ENCODE assay signal across 14 mouse cellular contexts in genomic region chr7:142572343-142572742, GRCm38 (mm10). TPM values are rescaled to one million over a fixed set of nuclear protein-coding genes. Genes with fewer than 3 reads are reported as not detected.
DNase-seq lines count a peak whose midpoint lies in the region; ATAC-seq lines count a peak whose summit lies in the region.
"Had no signal": no experiment of that assay in that cellular context is flagged by ENCODE, and none has a peak within 500 bp of the region (broad histone marks: within the 10 kb centered on the region; RNA-seq: fewer than 3 reads in every experiment).

No protein-coding gene starts in this region.

- no peaks in the 10 kb centered on the region for H3K9me3 ChIP-seq in heart, embryonic 10.5 days
- H3K9me3 ChIP-seq in kidney, embryonic 16.5 days (ENCODE audit: low read length): no peaks in the 10 kb centered on the region
- H3K9me3 ChIP-seq in intestine, embryonic 15.5 days: no peaks in the 10 kb centered on the region
- H3K9me3 ChIP-seq in neural tube, embryonic 12.5 days: no peaks in the 10 kb centered on the region

- H3K4me2 ChIP-seq in kidney, embryonic 16.5 days (replicated peaks; ENCODE audit: low read depth, low read length): no peak overlapping the region
- peak overlapping the region; percentile 28 for H3K4me2 ChIP-seq in intestine, embryonic 15.5 days (replicated peaks)
- H3K4me2 ChIP-seq in neural tube, embryonic 12.5 days (replicated peaks): 0 out of 2 replicates have a peak overlapping the region, but pooled peaks have one; percentile 3

- 32% methylated on average over 7 of the region's 7 CpGs for WGBS in heart, embryonic 10.5 days
- 21% methylated on average over 7 of the region's 7 CpGs for WGBS in kidney, embryonic 16.5 days
- WGBS in intestine, embryonic 15.5 days: 18% methylated on average over 7 of the region's 7 CpGs
- WGBS in neural tube, embryonic 12.5 days: 66% methylated on average over 7 of the region's 7 CpGs

- DNase-seq in heart, embryonic 10.5 days (ENCODE audit: low spot score): no peak
- DNase-seq in heart, adult 8-10 months (ENCODE audit: low spot score): no peak
- no peak for DNase-seq in kidney, postnatal 36 days
- no peak for DNase-seq in gastrocnemius, adult 8-10 months (ENCODE audit: low spot score in 2 of 2)
- DNase-seq in thymus, postnatal 14 days: no peak
- DNase-seq: adrenal gland, adult 2 months; kidney, adult 11 months; layer of hippocampus, postnatal 36 days; lung, postnatal 36 days; right cerebral cortex, adult 18-20 months had no signal

- peaks cover 97% of the 10 kb centered on the region for H3K4me1 ChIP-seq in heart, embryonic 10.5 days
- H3K4me1 ChIP-seq in kidney, embryonic 16.5 days (ENCODE audit: insufficient read depth, low read length): peaks cover 78% of the 10 kb centered on the region
- peaks cover 63% of the 10 kb centered on the region for H3K4me1 ChIP-seq in intestine, embryonic 15.5 days (replicated peaks)
- H3K4me1 ChIP-seq in neural tube, embryonic 12.5 days: peaks cover 44% of the 10 kb centered on the region

- peak overlapping the region; percentile 0; the same call in 1 of the 2 replicates for H3K4me3 ChIP-seq in heart, embryonic 10.5 days
- H3K4me3 ChIP-seq in kidney, embryonic 16.5 days (ENCODE audit: low read length): no peak overlapping the region
- H3K4me3 ChIP-seq in intestine, embryonic 15.5 days (replicated peaks): no peak overlapping the region
- H3K4me3 ChIP-seq in neural tube, embryonic 12.5 days: no peak overlapping the region
- H3K4me3 ChIP-seq: erythroblast, embryonic 14.5 days had no signal

- no peak for ATAC-seq in kidney, embryonic 16.5 days (ENCODE audit: low FRiP score, low TSS enrichment)
- ATAC-seq in intestine, embryonic 15.5 days: no peak
- no peak for ATAC-seq in neural tube, embryonic 12.5 days (ENCODE audit: low FRiP score, low read depth)

- H3K36me3 ChIP-seq in heart, embryonic 10.5 days: peaks cover 11% of the 10 kb centered on the region
- H3K36me3 ChIP-seq in kidney, embryonic 16.5 days (ENCODE audit: insufficient read depth, low read length): no peaks in the 10 kb centered on the region
- H3K36me3 ChIP-seq in intestine, embryonic 15.5 days: no peaks in the 10 kb centered on the region
- H3K36me3 ChIP-seq in neural tube, embryonic 12.5 days: no peaks in the 10 kb centered on the region

- no peak overlapping the region for H3K9ac ChIP-seq in kidney, embryonic 16.5 days (replicated peaks; ENCODE audit: low read length)
- peak overlapping the region; percentile 38; the same call in 1 of the 2 replicates for H3K9ac ChIP-seq in intestine, embryonic 15.5 days
- H3K9ac ChIP-seq in neural tube, embryonic 12.5 days: no peak overlapping the region

- no peaks in the 10 kb centered on the region for H3K27me3 ChIP-seq in heart, embryonic 10.5 days (ENCODE audit: insufficient read depth, poor library complexity, severe bottlenecking)
- H3K27me3 ChIP-seq in kidney, embryonic 16.5 days (ENCODE audit: insufficient read depth, low read length): no peaks in the 10 kb centered on the region
- H3K27me3 ChIP-seq in intestine, embryonic 15.5 days (replicated peaks): no peaks in the 10 kb centered on the region
- H3K27me3 ChIP-seq in neural tube, embryonic 12.5 days (replicated peaks): no peaks in the 10 kb centered on the region

- H3K27ac ChIP-seq in heart, embryonic 10.5 days: peak overlapping the region; percentile 95
- peak overlapping the region; percentile 93 for H3K27ac ChIP-seq in kidney, embryonic 16.5 days (ENCODE audit: low read length)
- peak overlapping the region; percentile 85 for H3K27ac ChIP-seq in intestine, embryonic 15.5 days
- H3K27ac ChIP-seq in neural tube, embryonic 12.5 days: no peak overlapping the region

RNA-seq across cellular contexts. Expression of gene Mrpl23, which starts 39.9 kb away (rescaled TPM):
- 17.1 and 25.1 TPM in 2 replicates for polyA plus RNA-seq in heart, embryonic 10.5 days (2016; fragmentation: Nextera tagmentation; extraction: Ambion mirVana)
- total RNA-seq in heart, adult 8-10 months (2022): 10 to 100 TPM in 2 of 4 experiments, 1 to 10 TPM in 1, under 1 TPM in 1; 0.90 to 35.4 (median 16.1) TPM
- polyA plus RNA-seq in kidney, embryonic 16.5 days (2015; fragmentation: Nextera tagmentation; extraction: Ambion mirVana): 24.4 and 24.6 TPM in 2 replicates
- polyA plus RNA-seq in intestine, embryonic 15.5 days (2015; fragmentation: Nextera tagmentation; extraction: Ambion mirVana): 44.9 and 57.4 TPM in 2 replicates
- 13.5 and 14.7 TPM in 2 replicates for polyA plus RNA-seq in neural tube, embryonic 12.5 days (2016; fragmentation: Nextera tagmentation; extraction: Ambion mirVana)
- 1 to 10 TPM; 1.0 to 5.1 (median 3.1) TPM for total RNA-seq in gastrocnemius, adult 8-10 months (2022)
